Mouse (Mus musculus) common myeloid progenitor, adult 5-6 weeks (primary cell): Measurements from ENCODE around the gene Ppp2r5e. TPM values are rescaled to one million over a fixed set of nuclear protein-coding genes. Genes with fewer than 3 reads are reported as not detected.
"Not testable (repeated sequence)": the region's sequence is repeated elsewhere in the genome, so short reads cannot be mapped to it uniquely, and the experiment has no call there.

Experiments used
- ATAC-seq: replicated peaks from 2 replicates; pipeline ENCODE4 v1.8.0; 2016; ENCODE audit warnings: low read depth, mild to moderate bottlenecking, moderate TSS enrichment, inconsistent platforms; ENCODE audit not compliant: poor library complexity, severe bottlenecking
- total RNA-seq: library from RNA; stranded (forward); fragments of 200-1000, 187-1606 nt; gene quantifications from 2 replicates; pipeline ENCODE4 v1.2.3, GENCODE M21; 2017

Ppp2r5e gene
- total RNA-seq, 1 experiment from 2014 or later: 36.4 TPM

DNA sequence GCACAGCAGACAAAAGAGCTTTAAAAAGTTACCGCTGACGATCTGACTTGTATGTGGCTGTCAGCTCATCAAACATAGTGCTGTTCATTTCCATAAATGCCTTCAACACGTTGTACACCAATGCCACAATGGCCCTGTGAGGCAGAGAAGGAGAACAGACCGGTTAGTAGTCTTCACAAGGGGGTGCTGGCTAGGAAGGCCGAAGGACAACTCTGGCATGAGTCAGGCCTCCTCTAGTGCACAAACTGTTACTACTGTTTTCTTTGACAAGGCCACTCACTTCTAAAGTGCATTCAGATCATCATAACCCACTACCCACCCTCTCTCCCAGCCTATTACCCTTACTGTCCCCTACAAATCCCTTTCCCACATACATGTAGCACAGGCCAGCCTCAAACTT is 136.4 kb downstream of the Ppp2r5e start:
- no peak for ATAC-seq

DNA sequence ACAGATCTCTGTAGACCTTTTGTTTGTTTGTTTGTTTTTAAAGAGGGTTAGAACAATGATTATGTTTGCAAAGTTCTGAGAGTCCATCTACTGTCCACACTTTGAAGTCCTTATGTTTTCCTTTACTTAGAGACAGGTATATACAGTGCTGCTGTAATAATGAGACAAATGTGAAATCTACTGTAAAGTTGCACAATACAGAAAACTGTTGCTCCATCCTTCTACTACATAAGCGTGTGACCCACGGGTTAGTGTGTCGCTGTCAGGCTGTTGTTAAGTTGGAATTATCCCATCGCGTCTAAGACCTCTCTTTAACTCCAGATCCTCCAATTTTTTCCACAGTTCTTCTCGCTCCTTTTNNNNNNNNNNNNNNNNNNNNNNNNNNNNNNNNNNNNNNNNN is 142.6 kb downstream of the Ppp2r5e start:
- ATAC-seq: no peak

DNA sequence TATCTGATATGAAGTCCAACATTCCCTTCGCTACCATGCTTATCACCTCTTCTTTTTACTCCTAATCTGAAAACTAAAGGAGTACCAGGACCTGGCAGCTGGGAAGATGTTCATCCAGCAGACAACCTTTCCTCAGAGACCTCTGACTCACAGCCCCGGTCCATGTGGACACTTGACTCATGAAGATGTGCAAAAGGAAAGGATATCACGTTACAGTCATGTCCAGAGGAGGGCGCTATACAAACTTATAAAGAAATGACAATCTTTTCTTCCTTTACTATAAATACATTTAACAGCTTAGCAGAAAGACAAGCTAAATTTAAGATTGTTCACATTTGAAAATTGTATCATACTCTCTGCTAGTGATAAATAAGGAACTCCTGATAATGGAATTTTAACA is 143.0 kb downstream of the Ppp2r5e start:
- no peak for ATAC-seq

DNA sequence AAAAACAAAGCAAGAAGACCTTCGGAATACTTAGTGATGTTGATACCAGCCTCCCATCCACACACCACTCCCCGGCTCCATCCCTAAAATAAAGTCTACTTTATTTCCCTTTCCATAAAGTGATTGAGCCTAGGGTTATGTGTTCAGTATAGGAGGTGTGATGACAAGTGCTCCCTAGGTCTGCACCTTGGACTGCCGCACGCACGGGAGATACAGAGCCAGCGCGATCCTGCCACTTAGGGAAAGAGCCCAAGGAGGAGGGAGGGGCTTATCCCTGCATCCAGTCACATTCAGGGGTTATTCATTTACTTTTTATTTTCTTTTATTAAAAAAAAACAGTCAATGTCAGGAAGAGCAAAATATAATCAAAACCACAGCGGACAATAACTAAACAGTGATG is 145.5 kb downstream of the Ppp2r5e start:
- ATAC-seq: no peak

DNA sequence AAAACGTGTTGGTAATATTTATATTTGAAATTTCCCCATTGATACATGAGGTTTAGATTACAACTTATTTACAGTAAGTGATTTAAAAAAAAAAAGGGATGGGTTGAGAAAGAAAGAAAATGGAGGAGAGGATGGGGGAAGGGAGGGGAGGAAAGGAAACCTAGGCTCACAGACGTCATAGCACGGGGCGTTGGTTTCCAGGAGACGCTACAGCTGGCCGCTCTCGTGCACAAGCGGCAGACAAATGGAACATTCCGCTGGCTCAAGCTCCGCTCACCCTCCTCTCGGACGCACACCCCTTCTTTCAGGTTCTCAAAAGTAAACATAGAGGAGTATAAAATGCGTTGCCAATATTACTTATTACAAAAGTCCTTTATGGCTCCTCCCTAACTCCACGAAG is 146.0 kb downstream of the Ppp2r5e start:
- ATAC-seq: no peak

DNA sequence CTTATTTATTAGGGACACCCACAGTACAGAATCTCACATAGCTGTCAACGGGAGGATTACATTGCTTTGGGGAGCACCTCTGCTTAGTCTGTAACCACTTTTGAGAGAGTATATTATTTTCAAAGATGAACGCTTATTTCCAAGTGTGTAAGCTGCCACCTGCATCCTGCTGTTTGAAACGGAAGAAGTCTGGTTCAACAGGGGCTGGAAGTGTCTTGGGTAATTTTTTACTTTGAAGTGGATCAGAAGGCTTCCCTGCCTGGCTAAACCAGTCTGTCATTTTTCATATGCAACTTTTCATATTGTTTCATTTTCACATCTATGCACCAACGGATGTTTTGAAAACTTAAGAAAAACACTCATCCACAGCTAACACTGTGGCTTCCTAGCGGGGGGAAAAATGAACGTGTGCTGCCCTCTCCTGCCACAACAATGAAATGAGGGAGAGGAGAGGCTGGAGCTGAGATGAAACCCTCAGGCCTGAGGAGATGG is 146.5 kb downstream of the Ppp2r5e start:
- peak; percentile 59 for ATAC-seq

DNA sequence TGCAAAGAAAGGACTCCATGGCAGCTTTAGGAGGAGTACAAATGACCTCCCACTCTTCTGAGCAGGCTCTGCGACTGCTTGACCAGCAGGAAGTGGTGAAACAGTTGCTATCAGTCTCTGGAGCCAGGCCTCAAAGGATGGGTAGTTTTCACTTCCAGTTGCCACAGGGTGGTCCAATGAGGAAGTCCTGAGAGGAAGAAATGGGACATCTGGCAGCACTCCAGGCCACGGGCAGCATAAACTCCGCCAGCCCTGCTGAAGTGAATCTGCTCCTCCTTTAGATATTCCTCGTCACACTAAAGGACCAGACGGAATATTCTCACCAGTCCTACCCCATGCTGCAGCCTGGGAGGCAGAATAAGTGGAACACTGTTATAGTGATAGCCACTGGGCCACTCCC is 147.1 kb downstream of the Ppp2r5e start:
- peak; percentile 69 for ATAC-seq

DNA sequence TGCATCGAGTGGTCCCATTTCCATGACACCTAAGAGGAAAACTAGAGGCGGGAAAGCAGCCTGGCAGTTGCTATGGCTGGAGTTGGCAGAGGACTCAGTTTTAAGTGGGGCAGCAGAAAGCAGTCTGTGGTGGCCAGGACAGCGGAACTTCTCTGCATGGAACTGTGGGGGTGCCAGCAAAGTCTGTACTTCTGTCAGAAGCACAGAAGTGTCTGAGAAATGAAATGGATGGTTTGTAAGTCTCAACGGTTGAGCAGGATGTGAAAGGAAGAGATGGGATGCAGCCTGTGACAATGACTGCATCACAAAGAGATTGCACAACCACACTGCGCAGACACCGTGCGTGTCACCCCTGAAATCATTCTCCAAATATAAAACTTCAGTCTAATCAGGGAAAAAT is 149.8 kb downstream of the Ppp2r5e start:
- ATAC-seq: 0 out of 2 replicates have a peak, but pooled peaks have one; percentile 20

DNA sequence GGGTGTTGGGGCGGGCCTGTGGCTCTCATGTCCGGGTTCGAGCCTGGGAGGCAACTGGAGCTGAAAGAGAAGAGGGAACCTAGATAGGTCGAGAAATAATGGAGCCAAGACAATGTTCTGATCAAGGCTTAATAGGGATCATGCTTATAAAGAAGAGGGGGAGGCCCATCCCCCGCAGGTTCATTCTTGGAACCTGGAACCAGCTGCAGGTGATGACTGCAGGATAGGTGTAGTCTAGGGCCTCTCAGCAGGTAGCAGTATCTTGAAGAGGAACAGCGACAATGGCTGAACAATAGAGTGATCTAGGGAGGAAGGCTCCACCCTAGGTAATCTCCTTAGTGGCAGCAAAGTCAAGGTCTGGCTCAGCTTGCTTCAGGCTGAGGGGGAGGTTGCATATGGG is 163.6 kb downstream of the Ppp2r5e start:
- ATAC-seq: not testable (repeated sequence)

DNA sequence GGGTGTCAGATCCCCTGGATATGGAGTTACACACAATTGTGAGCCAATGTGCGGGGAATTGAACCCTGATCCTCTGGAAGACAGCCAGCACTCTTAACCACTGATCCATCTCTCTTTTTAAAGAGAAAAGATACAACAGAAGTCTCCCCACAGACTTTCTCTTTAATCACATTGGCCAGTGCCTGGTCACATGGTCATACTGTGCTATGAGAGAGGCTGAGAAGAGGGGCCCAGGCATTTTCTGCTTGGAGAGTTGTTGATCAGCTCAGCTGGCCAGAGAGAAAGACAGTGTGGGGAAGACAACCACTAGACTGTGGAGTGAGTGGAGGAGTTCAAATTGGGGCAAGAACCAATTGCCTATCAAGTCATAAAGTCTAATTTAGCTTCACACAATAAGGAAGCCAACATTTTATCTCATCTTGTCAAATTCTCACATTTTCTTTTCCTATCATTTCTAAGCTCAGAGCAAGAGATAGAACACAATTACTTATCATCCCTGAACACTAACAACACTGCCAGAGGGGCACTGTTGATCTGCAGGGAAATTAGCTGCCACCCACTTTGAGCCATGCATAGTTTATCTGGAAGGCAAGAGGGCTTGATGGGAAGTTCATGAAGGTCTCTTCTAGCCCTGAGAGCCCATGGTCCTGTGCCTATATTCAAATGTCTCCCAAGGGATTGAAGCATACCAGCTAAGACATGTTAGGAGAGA is 166.2 kb downstream of the Ppp2r5e start:
- ATAC-seq: no peak

DNA sequence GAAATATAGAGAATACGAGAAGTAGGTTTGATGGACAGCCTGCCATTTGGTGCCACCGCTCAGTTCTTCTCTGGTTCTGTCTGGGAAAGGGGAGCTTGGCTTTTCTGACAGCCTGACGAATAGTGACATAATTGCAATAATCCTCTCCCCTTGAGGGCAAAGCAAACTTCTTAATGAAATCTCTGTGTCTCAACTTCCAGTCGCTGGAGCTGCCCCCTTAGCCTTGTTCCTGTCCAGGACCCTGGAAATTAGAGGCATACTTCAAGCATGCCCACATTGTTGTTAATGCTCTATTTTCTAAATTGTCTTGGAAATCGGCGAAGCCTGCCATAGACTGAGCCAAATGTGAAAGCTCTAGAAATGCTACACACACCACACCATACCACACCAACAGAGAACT is 167.3 kb downstream of the Ppp2r5e start:
- no peak for ATAC-seq

DNA sequence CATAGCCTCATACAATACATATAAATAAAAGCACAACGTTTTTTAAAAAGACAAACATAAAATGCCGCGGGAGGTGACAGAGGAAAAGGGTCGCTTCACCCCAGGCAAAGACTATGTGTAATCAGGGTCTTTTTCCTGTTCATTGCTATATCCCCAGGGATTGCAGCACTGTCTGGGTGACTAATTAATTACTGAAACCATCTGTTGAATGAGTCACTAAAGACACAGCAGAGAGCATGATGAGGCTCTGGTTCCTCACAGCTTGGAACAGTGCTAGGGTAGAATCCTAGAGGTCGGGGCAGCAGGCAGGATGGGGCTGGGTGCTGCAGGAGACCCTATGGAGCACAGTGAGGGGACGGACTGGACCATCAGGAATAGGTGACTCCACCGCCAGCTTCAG is 170.2 kb downstream of the Ppp2r5e start:
- no peak for ATAC-seq

DNA sequence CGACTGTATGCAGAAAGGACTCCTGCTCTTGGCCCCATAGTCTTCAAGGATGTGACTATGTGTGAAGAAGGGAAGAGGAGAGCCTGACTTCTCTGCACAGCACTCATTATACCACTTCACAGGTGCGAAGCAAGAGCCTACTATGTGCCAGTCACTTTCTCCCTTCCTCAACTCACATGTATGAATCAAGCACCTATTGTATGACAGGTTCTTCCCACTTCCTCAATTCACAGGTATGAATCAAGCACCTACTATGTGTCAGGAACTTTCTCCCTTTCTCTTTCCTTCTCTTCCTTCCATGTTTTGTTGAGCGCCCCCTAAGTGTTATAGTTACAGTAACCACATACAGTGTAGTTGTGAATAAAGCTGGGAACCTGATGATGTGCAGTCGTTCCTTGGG is 171.2 kb downstream of the Ppp2r5e start:
- no peak for ATAC-seq

DNA sequence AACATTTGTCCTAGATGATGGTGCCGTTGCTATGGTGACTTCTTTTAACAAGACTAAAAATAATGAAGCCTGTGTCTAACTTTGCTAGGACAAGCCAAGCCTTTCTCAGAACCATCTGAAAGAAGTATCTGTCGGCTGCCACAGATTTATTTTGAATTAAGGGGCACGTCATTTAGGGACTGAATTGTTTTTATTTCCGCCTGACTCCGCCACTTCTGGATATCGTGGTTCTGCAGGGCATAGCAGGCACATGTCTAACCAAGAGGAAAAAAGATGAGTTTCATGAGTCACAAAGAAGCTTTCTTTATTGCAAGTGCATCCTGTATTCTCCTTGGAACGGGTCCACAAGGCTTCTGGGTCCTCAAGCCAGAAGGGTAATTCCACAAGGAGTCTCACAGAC is 171.7 kb downstream of the Ppp2r5e start:
- no peak for ATAC-seq

DNA sequence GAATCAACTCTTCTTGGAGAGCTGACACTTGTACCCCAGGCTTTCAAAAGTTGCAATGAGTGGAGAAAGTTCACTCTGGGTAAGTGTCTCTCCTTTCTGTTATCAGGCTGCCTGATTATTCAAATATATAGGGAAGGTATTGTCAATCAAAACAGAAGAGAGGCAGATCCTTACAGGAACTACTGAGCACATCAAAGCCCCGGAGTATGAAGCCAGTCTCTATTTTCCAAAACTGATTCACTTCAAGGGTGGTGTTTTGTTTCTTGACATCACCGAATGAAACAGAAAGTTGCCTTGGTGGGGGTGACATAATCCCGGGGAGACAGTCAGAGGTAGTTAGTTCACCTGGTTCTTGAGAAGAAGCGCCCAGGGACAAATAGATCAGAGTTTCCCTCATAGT is 179.4 kb downstream of the Ppp2r5e start, which contains the start of gene Gphb5:
TSS of gene Gphb5 (minus strand) at position 101 of the 400 bp plus-strand sequence.
- no peak for ATAC-seq

DNA sequence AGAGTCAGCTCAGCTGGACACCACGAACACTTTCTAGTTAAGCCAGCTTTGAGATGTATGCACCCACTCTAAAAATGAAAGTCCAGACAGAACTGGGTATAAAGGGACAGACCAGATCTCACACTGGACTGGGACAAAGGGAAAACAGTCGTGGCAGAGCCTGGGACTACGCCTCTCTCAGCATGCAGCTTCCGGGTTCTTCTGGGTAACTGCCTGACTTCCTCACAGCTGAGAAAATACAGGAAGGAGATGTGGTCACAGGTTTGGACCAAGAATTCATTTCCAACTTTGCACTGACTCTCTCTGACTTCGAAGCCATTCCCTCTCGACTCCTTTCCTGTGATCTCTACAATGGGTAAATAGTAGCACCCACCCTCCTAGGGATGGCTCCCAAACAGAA is 181.1 kb downstream of the Ppp2r5e start:
- peak; percentile 62; the same call in 1 of the 2 replicates for ATAC-seq

DNA sequence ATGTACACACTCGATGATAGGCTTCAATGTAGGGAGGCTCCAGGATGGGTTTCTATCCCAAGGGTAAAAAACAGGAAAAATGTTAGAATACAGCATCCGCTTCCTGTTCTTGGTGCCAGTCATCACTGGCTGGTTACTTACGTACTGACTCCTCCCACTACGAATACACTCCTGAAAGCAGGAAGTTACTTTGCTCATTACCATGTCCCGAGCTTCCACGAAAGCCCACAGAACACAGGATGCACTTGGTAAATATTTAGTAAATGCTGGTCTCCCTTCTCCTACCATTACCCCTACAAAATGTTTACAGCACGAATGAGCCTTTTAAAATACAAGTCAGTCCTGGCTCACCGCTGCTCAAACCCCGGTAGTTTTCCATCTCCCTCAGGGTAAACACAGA is 183.1 kb downstream of the Ppp2r5e start:
- peak; percentile 72 for ATAC-seq

Other genes with a start within 250 kb of the Ppp2r5e start
- gene Gphb5, start 179.5 kb downstream of the Ppp2r5e start, total RNA-seq: not detected in 2 replicates
- 20.1 and 31.7 TPM in 2 replicates for gene Wdr89, start 73.3 kb upstream of the Ppp2r5e start, total RNA-seq
- 47.1 and 51.7 TPM in 2 replicates for gene Sgpp1, start 139.5 kb upstream of the Ppp2r5e start, total RNA-seq
- 12.2 and 13.8 TPM in 2 replicates for gene Syne2, start 221.9 kb upstream of the Ppp2r5e start, total RNA-seq